Mouse (Mus musculus) WW6 (cell line): ENCODE results near the gene Pabpn1l.
"Not testable (repeated sequence)": the region's sequence is repeated elsewhere in the genome, so short reads cannot be mapped to it uniquely, and the experiment has no call there.

Experiments
- DNase-seq: peaks from one replicate; pipeline ENCODE4 v3.0.0-alpha.2; 2013; ENCODE audit warnings: low read depth, low spot score

Gene Pabpn1l

DNA sequence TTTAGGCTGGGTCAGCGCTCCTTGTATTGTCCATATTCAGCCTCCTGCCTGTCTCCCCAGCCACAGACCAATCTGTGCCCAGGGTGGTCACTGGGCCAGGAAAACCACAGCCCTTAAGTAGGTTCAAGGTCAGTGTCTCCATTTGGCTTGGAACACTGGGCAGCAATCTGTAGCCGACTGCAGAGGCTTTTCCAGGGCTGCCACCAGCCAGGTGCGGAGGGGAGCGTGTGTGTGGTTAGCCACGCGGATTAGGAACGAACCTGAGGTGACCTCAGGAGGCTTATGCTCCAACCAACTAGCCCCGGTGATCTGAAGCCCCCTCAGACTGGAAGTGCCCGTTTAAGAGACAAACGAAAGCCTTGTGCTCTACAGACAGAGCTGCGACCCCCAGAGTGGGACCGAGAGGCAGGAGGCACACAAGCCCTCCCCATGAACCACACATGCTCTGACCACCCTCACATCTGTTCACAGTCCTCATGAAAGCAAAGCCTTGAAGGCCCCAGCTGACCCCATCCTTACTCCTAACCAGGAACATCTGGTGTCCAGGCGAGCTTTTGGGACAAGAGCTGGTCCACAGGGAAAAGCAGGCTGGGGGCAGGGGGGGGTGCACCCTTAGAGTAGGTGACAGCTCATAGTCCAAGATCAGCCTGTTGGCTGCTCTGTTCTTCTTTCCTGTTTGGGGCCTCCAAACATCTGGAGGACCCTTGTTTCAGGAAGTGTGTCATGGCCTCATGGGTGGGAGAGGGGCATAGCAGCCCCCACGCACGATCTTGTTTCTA lies 25.8 kb upstream of the Pabpn1l start:
- DNase-seq, result no peak

DNA sequence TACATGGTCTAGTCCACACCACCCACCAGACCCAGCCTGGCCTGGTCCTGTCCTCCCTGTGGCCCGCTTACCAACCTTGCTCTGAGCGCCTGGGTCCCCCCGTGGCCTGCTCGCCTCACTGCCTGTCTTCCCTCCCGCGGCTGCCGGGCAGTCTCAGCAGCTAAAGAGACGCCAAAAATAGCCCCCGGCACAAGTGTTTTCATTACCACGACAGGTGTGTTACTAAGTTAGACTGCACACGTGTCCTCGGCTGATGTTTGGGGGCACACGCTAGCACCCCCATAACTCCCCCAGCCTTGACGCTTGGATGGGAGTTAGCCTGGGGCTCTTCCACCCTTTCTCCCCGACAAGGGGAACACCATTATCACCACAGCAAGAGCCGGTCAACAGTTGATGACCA lies 23.8 kb upstream of the Pabpn1l start:
- DNase-seq, result no peak

DNA sequence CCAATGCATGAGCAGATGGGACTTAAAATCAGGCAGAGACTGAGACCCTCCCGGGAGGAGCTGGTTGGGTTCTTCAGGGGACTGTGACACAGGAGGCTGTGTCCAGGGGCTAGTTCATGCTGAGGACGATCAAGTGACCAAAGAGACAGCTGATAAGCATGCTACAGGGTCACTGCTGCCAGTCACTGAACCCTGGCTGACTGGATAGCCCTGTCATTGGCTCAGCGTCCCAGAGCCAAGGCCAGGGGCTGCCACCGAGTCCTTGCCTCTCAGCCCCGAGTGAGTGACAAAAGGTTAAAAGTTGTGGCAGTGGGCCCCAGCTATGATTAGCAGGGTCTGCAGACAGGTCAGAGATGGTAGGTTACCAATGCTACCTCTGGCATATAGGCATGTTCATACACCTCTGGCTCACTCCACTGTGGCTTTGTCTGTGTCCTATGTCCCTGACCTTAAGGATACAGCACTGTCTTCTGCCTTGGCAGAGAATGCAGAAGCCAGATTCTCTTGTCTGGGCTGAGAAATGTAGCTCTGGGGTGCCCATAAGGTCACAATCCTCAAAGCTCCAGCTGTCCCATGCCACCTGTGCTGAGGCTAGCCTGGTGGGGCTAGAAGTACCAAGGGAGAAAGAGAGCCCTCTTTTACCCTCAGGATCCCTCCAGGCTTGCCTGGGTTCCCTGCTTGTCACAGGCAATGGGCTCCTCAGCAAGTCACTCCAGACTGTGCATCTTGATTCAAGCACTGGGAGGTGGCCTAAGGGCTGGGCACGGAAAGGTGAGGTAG lies 21.8 kb upstream of the Pabpn1l start:
- no peak for DNase-seq

DNA sequence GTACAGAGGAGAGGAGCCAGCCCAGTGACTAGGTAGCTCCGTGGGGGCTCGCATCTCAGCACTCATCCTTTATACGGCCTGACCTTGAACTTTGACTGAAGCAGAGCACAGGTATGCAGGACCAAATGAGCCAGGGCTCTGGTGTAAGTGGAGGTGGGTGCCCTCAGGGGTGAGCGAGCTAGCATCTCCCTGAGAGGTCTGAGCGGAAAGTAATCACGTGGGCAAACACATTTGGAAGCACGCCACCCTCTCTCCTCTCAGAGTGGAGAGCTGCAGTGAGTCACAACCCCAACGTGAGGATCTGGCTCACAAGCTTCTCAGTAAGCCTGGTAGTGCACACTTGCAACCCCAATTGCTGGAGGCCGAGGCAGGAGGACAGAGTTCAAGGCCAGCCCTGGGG lies 19.5 kb upstream of the Pabpn1l start:
- DNase-seq, result no peak

DNA sequence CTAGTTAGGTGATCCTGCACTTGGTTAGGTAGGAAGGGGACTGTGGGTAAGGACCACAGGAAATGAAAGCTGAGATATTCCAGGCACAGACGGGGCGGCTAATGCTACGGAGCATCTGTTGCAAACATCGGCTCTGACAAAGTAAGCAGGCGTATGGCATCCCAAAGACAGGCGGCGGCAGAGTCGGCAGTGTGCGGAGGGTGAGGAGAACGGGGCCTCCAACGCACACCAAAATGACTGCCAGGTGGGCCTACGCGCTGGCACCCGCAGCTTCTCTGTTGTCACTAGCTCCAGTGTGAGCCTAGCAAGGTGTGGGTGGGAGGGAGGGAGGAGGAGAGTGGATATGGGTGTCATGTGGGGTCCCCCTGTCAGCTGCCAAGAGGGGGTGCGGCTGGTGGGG lies 18.9 kb upstream of the Pabpn1l start:
- DNase-seq, result no peak

DNA sequence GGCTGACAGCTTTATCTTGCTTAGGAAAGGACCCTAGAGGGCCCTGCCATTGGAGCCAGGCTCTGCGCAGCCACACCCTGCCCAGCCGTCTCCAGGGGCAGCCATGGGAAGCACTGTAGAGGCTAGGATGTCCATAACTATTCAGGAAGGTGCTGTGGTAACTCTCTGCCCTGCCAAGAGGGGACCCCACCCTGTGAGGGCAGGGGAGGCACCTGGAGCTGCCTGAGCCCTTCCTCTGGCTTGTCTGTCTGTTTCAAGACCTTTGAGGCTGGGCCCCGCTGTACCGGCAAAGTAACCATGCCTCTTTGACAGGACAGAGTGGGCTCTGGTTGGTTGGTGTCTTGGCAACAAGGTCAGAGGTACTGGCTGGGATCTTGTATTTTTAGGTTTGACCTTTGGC lies 18.3 kb upstream of the Pabpn1l start:
- no peak for DNase-seq

DNA sequence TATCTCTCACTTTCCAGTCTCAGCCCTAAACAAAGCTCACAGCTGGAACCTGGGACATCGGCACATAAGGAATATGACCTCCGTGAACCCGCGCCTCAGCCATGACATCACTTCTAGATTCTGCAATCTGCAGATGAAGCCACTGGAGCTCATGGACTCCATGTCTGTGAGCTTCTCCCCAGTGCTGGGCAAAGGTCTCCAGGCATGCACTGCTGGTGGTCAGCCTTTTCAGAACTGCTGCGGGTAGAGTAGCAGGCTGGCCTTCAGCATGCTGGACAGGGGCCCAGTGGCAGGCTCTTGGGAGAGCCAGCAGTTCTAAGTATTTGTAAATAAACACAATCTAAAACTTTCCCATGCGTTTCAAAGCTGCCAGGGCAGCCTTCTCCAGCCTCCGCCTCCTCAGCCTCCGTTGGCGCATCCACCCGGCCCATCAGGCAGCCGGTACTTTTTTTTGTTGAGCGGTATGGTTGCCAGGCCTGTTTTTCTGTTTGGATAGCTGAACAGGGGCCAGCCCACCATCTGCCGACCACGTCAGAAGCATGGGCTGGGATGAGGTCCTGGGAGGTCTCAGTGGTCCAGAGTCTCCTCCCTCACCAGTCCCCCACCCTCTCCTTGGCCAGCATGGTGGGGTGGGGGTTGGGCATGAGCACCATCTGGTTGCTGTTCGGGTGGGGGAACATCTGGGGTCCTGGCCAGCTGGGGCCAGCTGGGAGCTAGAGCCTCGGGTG lies 17.1 kb upstream of the Pabpn1l start:
- no peak for DNase-seq

DNA sequence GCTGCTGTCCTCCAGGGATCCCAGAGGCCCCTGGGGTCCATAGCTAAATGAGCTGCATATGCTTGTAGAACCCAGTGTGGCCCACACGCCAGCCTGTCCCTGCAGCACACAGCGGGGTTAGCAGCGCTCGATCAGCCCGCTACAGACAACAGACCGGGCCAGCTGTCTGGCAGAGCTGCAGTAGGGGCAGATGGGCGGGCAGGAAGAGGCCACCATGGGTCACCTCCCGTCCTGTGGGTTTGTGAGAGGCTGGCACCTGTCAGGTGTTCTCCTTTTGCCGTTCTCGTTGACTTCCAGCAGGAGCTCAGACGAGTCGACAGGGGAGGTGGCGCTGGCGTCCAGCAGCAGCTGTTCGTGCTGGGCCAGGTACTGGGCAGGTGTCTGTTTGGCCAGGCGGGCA lies 16.1 kb upstream of the Pabpn1l start:
- DNase-seq, result no peak

DNA sequence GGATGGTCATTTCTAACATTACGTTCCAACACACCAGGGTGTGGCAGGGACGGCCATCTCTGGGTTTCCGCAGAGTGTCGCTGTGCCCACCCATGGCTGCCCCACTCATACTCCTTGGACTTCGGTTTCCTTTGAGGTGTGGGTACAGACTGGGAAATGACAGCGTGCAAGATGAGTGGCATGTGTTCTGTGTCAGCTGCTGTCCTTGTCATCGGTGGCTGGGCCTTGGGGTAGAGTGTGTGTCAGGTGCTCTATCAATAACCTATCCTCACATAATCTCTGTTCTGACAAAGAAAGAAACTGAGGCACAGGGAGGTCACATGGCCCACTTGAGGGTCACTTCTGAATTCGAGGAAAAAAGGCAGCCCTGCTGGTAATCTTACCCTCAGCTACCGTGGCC lies 14.7 kb upstream of the Pabpn1l start:
- DNase-seq, result no peak

DNA sequence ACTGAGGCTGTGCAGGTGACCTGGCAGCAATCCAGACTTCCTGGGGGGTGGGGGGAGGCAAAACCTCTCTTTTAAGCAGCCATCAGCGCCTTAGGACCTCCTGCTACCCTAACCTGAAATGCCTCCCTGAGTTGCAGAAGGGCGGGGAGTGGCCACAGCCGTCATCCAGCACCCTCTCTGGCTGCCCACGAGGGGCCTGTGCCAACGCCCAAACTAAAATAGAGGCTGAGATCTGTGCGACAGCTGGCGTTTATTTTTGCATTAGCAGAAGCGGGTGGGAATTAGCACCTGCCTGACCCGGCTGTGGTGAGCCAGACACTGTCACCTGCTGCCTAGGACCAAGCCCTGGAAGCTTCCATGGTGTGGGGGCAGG lies 14.2 kb upstream of the Pabpn1l start:
- no peak for DNase-seq

DNA sequence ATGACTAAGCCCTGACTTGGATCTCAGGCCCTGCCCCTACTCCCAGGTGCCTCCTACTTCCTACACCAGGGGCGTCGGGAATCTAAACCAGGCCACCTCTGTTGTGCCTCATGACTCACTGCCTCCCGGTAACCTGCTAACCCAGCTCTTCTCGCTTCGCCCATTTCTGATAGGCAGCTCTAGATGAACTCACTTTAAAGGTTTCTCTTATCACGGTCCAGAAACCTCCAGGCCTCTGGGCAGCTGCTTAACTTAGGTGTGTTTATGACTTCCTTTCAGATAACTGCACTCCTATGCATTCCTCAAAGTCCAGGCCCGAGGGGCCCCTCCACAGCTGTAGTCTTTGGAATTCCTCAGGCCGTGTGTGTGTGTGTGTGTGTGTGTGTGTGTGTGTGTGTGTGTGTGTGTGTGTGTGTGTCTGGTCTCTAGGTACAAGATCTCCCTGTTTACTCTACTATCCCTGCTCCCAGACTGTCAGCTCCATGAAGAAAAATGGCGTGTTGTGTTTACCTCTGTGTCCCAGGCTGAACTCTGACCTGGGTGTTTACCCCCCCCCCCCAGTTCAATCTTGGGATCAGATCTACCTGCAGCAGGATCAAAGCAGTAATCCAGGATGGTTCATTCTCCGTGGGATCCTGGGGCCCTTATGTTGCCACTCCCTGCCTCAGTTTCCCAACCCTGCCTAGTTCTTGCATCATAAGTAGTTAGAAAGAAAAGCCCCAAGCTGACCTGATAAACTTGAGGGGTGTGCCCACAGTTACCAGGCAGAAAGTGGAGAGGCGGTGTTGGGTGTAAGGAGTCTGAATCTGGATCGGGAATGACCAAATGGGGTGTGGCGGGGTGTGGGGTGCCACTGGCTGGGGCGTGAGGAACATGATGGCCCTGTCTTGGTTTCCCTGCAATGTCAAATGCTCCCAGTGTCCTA lies 13.6 kb upstream of the Pabpn1l start:
- no peak for DNase-seq

DNA sequence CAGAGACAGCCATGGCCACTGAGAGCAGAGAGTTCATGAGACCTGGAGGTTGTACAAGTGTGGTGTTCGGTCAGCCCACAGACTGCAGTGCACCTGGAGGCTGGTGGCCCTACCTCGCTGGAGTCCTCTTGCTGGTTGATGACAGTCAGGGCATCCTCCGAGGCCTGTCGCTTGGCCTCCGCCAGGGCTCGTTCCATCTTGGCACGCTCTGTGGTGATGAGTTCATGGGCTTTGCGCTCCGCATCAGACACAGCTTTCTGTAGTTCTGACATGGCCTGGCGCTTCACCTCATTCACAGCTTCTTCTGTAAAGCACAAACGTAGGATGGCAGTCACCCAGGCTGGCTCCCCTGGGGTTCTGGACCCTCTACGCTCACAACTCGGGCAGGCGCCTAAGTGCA lies 10.7 kb upstream of the Pabpn1l start:
- no peak for DNase-seq

DNA sequence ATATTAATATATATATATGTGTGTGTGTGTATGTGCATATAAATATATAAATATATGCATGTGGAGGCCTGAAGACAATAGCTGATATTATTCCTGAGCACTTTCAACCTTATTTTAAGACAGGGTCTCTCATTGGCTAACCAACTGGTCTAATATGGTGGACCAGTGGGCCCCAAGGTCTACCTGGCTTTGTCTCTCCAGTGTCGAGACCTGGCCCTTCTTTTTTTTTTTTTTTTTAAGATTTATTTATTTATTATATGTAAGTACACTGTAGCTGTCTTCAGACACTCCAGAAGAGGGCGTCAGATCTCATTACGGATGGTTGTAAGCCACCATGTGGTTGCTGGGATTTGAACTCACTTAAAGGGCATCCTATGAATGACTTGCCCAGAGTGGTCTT lies 9.6 kb upstream of the Pabpn1l start:
- DNase-seq, result not testable (repeated sequence)

DNA sequence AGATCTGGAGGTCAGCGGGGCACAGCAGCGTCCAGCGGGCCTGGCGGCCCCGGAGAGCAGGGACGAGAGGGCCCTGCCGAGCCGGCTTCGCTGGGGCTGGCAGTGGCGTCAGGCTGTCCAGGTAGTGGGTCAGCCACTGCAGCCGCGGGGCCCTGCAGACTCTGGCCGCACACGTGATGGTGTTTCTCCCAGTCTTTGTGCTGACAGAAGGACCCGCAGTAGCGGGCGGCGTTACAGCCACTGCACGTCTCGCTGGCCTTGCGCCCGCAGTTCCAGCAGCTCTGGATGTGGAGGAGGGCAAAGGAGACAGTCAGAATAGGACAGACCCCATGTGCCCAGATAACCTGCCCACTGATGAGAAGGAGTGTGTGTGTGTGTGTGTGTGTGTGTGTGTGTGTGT lies 8.2 kb upstream of the Pabpn1l start:
- no peak for DNase-seq

DNA sequence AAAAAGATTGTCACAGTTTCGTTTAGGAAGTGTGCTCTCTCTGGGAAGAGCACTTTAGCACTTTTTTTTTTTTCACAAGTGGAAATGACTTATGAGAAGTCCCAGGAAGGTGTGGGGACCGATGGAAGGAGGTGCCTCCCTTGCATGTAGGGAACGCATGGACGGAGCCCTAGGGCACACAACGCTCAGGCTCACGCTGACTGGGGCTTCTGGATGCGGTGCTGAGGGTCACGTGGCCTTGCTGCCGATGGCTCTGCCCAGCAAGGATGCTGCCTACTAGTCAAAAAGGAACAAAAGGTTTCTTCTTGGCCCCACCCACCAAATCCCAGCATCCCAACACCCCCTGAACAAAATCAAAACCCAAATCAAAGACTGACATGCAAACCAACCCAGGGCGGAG lies 6.8 kb upstream of the Pabpn1l start:
- no peak for DNase-seq

DNA sequence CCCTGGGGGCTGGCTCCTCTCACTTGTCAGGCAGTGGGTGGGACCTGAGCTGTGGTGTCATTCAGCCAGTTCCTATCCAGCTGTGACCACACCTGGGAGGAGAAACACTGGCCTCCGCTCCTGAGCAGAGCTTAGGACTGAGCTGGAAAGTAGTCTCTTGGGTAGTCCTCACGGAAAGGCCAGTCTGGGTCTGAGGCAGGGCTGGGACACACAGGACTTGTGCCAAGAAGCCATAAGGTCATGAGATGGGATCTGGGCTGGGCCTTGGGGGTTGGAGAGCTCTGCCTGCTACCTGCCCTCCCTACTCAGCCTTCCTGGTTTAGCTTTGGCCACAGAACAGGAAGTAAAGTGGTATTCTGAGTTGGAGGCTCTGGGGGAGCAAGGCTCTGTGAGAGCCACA lies 4.4 kb upstream of the Pabpn1l start:
- DNase-seq, result no peak

DNA sequence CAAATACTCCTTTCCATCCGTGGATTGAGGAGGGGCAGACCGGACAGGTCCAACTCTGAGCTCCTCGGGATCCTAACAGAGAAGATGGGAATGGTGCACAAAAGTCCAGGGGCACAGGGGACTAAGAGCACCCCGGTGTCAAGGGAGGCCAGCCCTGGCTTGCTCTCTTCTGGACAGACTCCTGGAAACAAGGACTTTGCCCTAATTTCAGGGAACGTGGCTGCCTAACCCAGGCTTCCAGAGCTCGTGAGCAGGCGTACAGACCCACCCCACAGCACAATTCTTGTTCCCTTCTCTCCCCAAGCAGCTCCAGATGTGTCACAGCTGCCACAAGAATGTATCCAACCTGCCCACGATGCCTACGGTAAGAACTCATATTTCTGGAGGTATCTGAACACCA lies 3.3 kb upstream of the Pabpn1l start:
- no peak for DNase-seq

DNA sequence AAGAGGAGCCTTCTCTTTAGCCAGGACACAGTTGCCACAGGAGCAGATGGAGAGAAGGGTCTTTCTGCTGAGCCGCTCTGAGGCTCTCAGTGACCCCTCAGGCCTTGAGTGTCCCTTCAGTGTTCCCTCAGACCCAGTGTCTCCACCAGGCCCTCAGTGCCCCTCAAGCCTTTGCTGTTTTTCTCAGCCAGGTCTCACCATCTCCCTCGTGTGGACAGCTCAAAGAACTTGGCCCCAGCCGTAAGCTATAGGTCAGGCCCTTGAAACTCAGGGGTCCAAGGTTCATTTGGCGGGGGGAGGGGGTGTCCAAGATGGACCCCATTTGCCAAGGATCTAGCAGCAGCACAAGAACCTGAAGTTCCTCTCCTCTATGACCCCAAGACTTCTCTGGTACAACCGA lies 2.1 kb upstream of the Pabpn1l start:
- no peak for DNase-seq

DNA sequence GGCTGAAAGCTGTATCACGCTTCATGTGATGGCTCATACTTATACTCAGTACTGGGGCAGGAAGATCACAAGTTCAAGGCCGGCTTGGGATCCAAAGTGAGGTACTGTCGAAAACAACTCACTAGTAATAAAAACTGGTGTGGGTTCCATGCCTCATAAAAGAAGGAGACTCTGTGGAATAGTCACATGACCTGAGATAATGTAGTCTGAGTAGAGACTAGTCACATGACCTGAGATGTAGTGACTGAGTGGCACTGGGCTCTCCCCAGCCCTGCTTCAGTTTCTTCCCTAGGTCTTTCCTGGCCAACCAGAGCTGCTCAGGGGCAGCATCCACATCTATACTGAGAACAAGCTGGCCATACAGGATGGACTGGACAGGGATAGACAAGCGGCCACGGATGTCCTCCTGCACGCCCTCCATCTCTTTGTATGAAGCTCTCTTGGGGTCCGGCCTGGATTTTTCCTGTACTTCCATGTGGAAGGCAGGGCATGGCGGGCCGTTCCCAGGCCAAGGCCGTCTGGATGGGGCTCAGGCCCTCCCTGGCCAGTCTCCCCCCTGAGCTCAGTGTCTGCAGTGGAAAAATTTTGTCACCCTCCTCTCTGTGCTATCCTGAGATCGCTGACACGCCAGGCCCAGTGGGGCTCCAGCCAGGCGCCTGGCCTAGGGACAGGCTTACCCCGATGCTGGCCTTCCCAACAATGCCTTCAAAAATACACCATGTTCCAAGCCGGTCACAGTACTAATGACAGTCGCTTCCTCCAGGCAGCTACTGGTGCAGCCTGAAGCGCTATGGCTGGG lies 1.5 kb upstream of the Pabpn1l start:
- no peak for DNase-seq

DNA sequence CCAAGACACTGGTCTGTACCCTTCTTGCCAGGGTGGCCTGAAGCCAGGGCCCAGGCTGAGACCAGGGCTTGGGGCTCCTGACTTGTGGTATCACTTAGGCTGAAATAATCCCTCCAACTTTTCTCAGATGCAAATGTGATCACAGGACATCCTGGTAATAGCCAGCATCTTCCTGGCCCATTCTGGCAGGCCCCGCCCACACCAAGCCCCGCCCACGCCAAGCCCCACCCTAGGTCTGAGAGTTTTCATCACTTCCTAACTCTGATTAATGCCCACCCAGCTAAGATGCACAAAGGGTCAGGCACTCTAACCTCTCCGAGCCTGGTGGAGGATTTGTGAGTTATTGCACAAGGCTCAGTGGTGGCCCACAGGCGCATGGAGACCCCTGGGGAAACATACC lies 2.1 kb downstream of the Pabpn1l start:
- DNase-seq, result no peak
